Mouse (Mus musculus): ENCODE measurements at regions not wholly inside any gene's neighbourhood (a gene's known extent, or its start where the extent isn't known, plus 50 kb on each side); places are given as distances from the start of the nearest gene placed in this dataset.

DNA sequence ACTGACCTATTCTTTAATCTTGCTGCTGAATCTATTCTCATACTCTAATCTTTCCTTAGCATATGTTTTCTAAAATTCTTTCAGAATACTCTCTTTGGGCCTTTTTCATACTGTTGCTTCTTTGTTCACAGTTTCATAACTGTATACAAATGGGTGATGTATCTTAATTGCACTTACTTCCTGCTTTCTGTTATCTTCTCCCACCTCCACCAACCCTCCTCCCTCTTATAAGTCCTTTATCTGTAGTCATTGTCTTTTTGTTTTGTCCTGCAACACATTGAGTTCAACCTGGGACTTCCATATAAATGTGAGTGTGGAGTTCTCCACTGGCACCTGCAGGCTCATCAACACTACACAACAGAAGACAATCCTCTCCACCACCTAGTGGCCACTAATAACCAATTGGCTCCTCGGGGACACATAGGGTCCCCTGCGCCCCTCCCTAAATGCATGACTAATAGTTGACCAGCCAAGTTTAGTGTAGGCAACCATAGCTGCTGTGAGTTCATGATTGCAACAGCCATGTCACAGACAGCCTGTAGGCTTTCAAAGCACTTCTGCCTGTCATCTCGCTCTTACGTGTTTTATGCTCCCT, 337.2 kb downstream of the Klf5 start:
- TF ChIP-seq CTCF (IDR thresholded peaks at IDR 0.05; ENCODE audit: control insufficient read depth, insufficient read depth, insufficient replicate concordance, low read depth, low read length) (no peak), POLR2A (IDR thresholded peaks at IDR 0.05; ENCODE audit: control insufficient read depth, low read depth, low read length) (no peak)
